Comparison of ENCODE assay signal across 22 mouse cellular contexts in the genomic region with DNA sequence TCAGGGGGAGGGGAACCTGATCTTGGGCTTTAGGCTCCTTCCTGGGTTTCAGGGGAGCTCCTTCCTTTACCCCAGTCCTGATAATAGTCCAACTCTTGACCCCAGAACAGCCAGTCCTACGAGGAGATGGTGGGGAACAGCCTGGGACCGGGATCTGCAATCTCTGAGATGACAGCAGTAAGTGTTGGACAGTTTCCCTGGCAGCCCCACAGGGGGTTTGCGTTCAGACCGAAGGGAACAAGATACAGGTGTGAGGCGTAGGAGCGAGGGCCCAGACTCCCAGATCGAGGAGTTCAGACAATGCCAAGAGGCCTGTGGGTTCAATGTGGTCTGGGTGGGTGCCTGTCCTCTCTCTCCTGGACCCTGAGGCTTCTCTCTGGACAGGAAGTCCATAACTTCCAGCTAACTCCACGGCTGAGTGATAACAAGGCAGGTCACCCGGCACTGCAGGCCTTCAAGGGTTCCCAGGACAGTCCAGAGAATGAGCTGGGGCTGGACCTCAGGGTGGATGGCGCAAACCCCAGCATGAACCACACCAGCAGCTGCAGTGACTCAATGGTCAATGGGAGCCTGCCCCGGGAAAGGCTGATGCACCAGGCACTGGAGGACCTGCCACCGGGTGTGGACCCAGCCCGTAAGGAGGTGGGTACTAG. TPM values are rescaled to one million over a fixed set of nuclear protein-coding genes. Genes with fewer than 3 reads are reported as not detected.
"Had no signal": no experiment of that assay in that cellular context is flagged by ENCODE, and none has a peak within 500 bp of the region (broad histone marks: within the 10 kb centered on the region; RNA-seq: fewer than 3 reads in every experiment).

No protein-coding gene starts in this region.

- H3K4me1 ChIP-seq: liver, embryonic 15.5 days; midbrain, embryonic 12.5 days; neural tube, embryonic 13.5 days had no signal

- H3K9ac ChIP-seq: liver, embryonic 15.5 days; liver, postnatal 0 days; lung, embryonic 15.5 days; midbrain, embryonic 12.5 days; neural tube, embryonic 13.5 days; neural tube, embryonic 15.5 days had no signal

- DNase-seq: liver, postnatal 0 days; lung, adult 2 months; lung, postnatal 14 days; lung, postnatal 36 days; midbrain, embryonic 14.5 days; retina, postnatal 1 day; right cerebral cortex, adult 18-20 months; right cerebral cortex, postnatal 25 days; right cerebral cortex, postnatal 4 days; spleen, adult 18-20 months; thymus, adult 18-20 months; thymus, postnatal 14 days; thymus, postnatal 36 days had no signal

- H3K9me3 ChIP-seq: liver, embryonic 15.5 days; lung, embryonic 15.5 days; megakaryocyte, embryonic 14.5 days; midbrain, embryonic 12.5 days; neural tube, embryonic 13.5 days; neural tube, embryonic 15.5 days had no signal

- H3K4me3 ChIP-seq: liver, embryonic 15.5 days; lung, embryonic 15.5 days; megakaryocyte, embryonic 14.5 days; midbrain, embryonic 12.5 days; neural tube, embryonic 13.5 days; neural tube, embryonic 15.5 days had no signal

- ATAC-seq: liver, postnatal 0 days; lung, postnatal 0 days had no signal

- H3K27me3 ChIP-seq: liver, embryonic 15.5 days; lung, embryonic 15.5 days had no signal

- H3K27ac ChIP-seq: liver, embryonic 15.5 days; lung, embryonic 15.5 days; macrophage; midbrain, embryonic 12.5 days; neural tube, embryonic 13.5 days; neural tube, embryonic 15.5 days had no signal

- H3K4me2 ChIP-seq: liver, embryonic 15.5 days; lung, embryonic 15.5 days; midbrain, embryonic 12.5 days; neural tube, embryonic 13.5 days; neural tube, embryonic 15.5 days had no signal

- H3K36me3 ChIP-seq: liver, embryonic 15.5 days had no signal

RNA-seq across cellular contexts. Expression of a gene that starts 32.0 kb away (rescaled TPM):
- total RNA-seq: monocyte, adult 5-6 weeks had no signal
- polyA plus RNA-seq: liver, embryonic 15.5 days had no signal
